Mouse (Mus musculus) liver, adult 2 months (tissue): ENCODE measurements around the gene Zbtb20. TPM values are rescaled to one million over a fixed set of nuclear protein-coding genes. Genes with fewer than 3 reads are reported as not detected.

ENCODE experiments used
- DNase-seq: peaks from one replicate; pipeline ENCODE4 v3.0.0-alpha.2; 2011; ENCODE audit warnings: low read depth, low spot score; ENCODE audit errors: extremely low read depth
- H3K27ac ChIP-seq: fragments of 200-500 bp; replicated peaks from 2 replicates; pipeline ENCODE4 v1.5.1; 2012; ENCODE audit warnings: low read depth, mild to moderate bottlenecking, control low read depth, inconsistent platforms, low read length; ENCODE audit not compliant: insufficient read depth
- H3K27me3 ChIP-seq: fragments of 200-500 bp; 2 replicates; pipeline ENCODE4 v1.6.1; 2012; ENCODE audit warnings: mild to moderate bottlenecking, moderate library complexity, low read length, inconsistent platforms; ENCODE audit not compliant: control insufficient read depth, insufficient read depth
- H3K36me3 ChIP-seq: fragments of 200-500 bp; 2 replicates; pipeline ENCODE4 v1.6.1; 2012; ENCODE audit warnings: low read length, inconsistent platforms; ENCODE audit not compliant: control insufficient read depth, insufficient read depth
- H3K4me1 ChIP-seq: fragments of 200-500 bp; 2 replicates; pipeline ENCODE4 v1.6.1; 2011; ENCODE audit warnings: low read length; ENCODE audit not compliant: control insufficient read depth, insufficient read depth
- H3K4me3 ChIP-seq: fragments of 200-500 bp; 2 replicates; pipeline ENCODE4 v1.5.1; 2011; ENCODE audit warnings: low read depth, mild to moderate bottlenecking, control low read depth, low read length, moderate library complexity; ENCODE audit not compliant: insufficient read depth
- H3K79me2 ChIP-seq: fragments of 200-500 bp; 2 replicates; pipeline ENCODE4 v1.6.1; 2012; ENCODE audit warnings: inconsistent platforms, mild to moderate bottlenecking, low read length, moderate library complexity; ENCODE audit not compliant: control insufficient read depth, insufficient read depth
- H3K9ac ChIP-seq: fragments of 200-500 bp; 2 replicates; pipeline ENCODE4 v1.6.1; 2012; ENCODE audit warnings: low read depth, mild to moderate bottlenecking, control low read depth, inconsistent platforms, low read length
- CTCF ChIP-seq: fragments of 200-500 bp; IDR thresholded peaks from 2 replicates; pipeline ENCODE4 v1.5.1; 2011; ENCODE audit warnings: low read depth, low read length, control low read depth
- POLR2A ChIP-seq: fragments of 200-500 bp; IDR thresholded peaks from 2 replicates; pipeline ENCODE4 v1.6.1; 2011; ENCODE audit warnings: low read length, control low read depth; ENCODE audit not compliant: insufficient read depth; ENCODE audit errors: extremely low read depth
- WGBS: fragments of 180-500 bp; shearing (Covaris S2); methylation state at CpG from one replicate; pipeline ENCODE4 v1.1.7; 2018; 5-methylcytosine and 5-hydroxymethylcytosine counted together
- polyA plus RNA-seq: library from polyadenylated mRNA; depleted of rRNA; stranded (reverse); fragments of >200 nt; gene quantifications from 2 replicates; pipeline ENCODE4 v1.2.3, GENCODE M21; 2012
- total RNA-seq: library from RNA; depleted of rRNA; stranded (reverse); fragments of >200 nt; gene quantifications from 2 replicates; pipeline ENCODE4 v1.2.3, GENCODE M21; 2014

The Zbtb20 gene
- total and polyA plus RNA-seq, 2 experiments, result 17.8 to 52.6 TPM

- Histone ChIP-seq H3K79me2 (peaks cover 6% of the 10 kb centered on the region; the same call in 1 of the 2 replicates), H3K9ac (no peak overlapping the region), H3K36me3 (no peaks in the 10 kb centered on the region), H3K4me3 (no peak overlapping the region), H3K27me3 (no peaks in the 10 kb centered on the region), H3K4me1 (peaks cover 19% of the 10 kb centered on the region), H3K27ac (no peak overlapping the region; the same call in 1 of the 2 replicates)
- 29% methylated on average over 1 of the region's 1 CpGs for WGBS
- DNase-seq, result no peak
- no peak for TF ChIP-seq POLR2A
- no peak for TF ChIP-seq CTCF
Measured at GRCm38 (mm10) chr16:43333265-43333664, 457.6 kb downstream of the Zbtb20 start.

- peaks cover 6% of the 10 kb centered on the region; the same call in 1 of the 2 replicates for H3K79me2 ChIP-seq
- no peaks in the 10 kb centered on the region for H3K36me3 ChIP-seq
- H3K27ac ChIP-seq, result peak overlapping the region; percentile 100
- H3K27me3 ChIP-seq, result no peaks in the 10 kb centered on the region
- no peak for TF ChIP-seq CTCF
- no peak for TF ChIP-seq POLR2A
- WGBS, result 16% methylated on average over 11 of the region's 11 CpGs
- no peak overlapping the region for H3K4me3 ChIP-seq
- peak; percentile 67 for DNase-seq
- H3K4me1 ChIP-seq, result peaks cover 20% of the 10 kb centered on the region
- H3K9ac ChIP-seq, result peak overlapping the region; percentile 68
Measured at GRCm38 (mm10) chr16:43334411-43335150, 458.9 kb downstream of the Zbtb20 start.

- Histone ChIP-seq H3K4me1 (peaks cover 20% of the 10 kb centered on the region), H3K27me3 (no peaks in the 10 kb centered on the region), H3K4me3 (no peak overlapping the region; the same call in 1 of the 2 replicates), H3K9ac (peak overlapping the region; percentile 74), H3K79me2 (peaks cover 6% of the 10 kb centered on the region; the same call in 1 of the 2 replicates), H3K36me3 (no peaks in the 10 kb centered on the region), H3K27ac (peak overlapping the region; percentile 100)
- TF ChIP-seq POLR2A, result no peak
- no peak for TF ChIP-seq CTCF
- 20% methylated on average over 8 of the region's 8 CpGs for WGBS
- peak; percentile 98 for DNase-seq
Measured at GRCm38 (mm10) chr16:43335151-43335823, 459.6 kb downstream of the Zbtb20 start.

- H3K4me1 ChIP-seq, result peaks cover 20% of the 10 kb centered on the region
- WGBS, result 18% methylated on average over 4 of the region's 4 CpGs
- H3K79me2 ChIP-seq, result peaks cover 5% of the 10 kb centered on the region; the same call in 1 of the 2 replicates
- no peak overlapping the region; the same call in 1 of the 2 replicates for H3K4me3 ChIP-seq
- peak overlapping the region; percentile 100 for H3K27ac ChIP-seq
- no peaks in the 10 kb centered on the region for H3K27me3 ChIP-seq
- DNase-seq, result peak; percentile 98
- H3K36me3 ChIP-seq, result no peaks in the 10 kb centered on the region
- H3K9ac ChIP-seq, result no peak overlapping the region
- TF ChIP-seq CTCF (no peak), POLR2A (no peak)
Measured at GRCm38 (mm10) chr16:43335824-43336215, 460.1 kb downstream of the Zbtb20 start.

DNA sequence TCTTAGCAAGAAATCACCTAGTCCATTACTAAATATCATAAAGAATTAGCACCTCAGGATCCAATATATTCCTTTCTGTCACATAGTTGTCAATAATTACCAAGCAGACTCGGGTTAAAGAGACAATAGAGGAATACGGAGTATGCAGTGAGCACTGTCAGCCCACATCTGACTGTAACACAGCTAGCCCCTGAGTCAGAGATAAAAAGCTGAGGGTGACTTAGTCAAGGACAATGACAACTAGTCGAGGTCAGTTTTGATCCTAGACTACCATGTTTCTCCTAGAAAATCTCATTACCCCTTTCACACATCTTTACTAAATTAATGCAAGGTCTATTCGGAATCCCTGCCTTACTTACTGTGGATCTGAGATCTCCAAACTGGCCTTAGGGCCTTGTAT lies 465.0 kb downstream of the Zbtb20 start:
- H3K79me2 ChIP-seq, result peaks cover 4% of the 10 kb centered on the region; the same call in 1 of the 2 replicates
- DNase-seq, result no peak
- peak overlapping the region; percentile 84 for H3K27ac ChIP-seq
- H3K9ac ChIP-seq, result no peak overlapping the region
- H3K4me3 ChIP-seq, result no peak overlapping the region
- H3K27me3 ChIP-seq, result no peaks in the 10 kb centered on the region
- H3K4me1 ChIP-seq, result peaks cover 20% of the 10 kb centered on the region
- no peaks in the 10 kb centered on the region for H3K36me3 ChIP-seq
- WGBS, result 85% methylated on average over 4 of the region's 4 CpGs
- no peak for TF ChIP-seq POLR2A
- no peak for TF ChIP-seq CTCF
